Mouse (Mus musculus) neural tube, embryonic 11.5 days (tissue): ENCODE measurements at regions not wholly inside any gene's neighbourhood (a gene's known extent, or its start where the extent isn't known, plus 50 kb on each side); places are given as distances from the start of the nearest gene placed in this dataset.

Source experiments
- ATAC-seq: fragments of 200-750 bp; cut with Nextera tagmentation; 2 replicates; pipeline ENCODE4 v1.8.0; 2017; ENCODE audit warnings: moderate number of reproducible peaks, mild to moderate bottlenecking, moderate TSS enrichment, moderate library complexity; ENCODE audit not compliant: insufficient read depth, low FRiP score, low TSS enrichment
- DNase-seq: peaks from one replicate; pipeline ENCODE4 v3.0.0-alpha.2; 2015; ENCODE audit warnings: low spot score
- H3K27ac ChIP-seq: fragments of 300-500 bp; sonication (generic); 2 replicates; pipeline ENCODE4 v1.5.1; 2014; ENCODE audit warnings: low read depth, mild to moderate bottlenecking, low read length
- H3K27me3 ChIP-seq: fragments of 300-500 bp; sonication (generic); 2 replicates; pipeline ENCODE4 v1.6.1; 2014; ENCODE audit warnings: mild to moderate bottlenecking, low read length, mixed read lengths; ENCODE audit not compliant: control insufficient read depth, insufficient read depth
- H3K36me3 ChIP-seq: fragments of 300-500 bp; sonication (generic); 2 replicates; pipeline ENCODE4 v1.6.1; 2014; ENCODE audit warnings: mild to moderate bottlenecking, low read length, moderate library complexity, mixed read lengths; ENCODE audit not compliant: control insufficient read depth, insufficient read depth
- H3K4me1 ChIP-seq: fragments of 300-500 bp; sonication (generic); 2 replicates; pipeline ENCODE4 v1.6.1; 2014; ENCODE audit warnings: low read length, mixed read lengths; ENCODE audit not compliant: control insufficient read depth, insufficient read depth
- H3K4me2 ChIP-seq: fragments of 300-500 bp; sonication (generic); 2 replicates; pipeline ENCODE4 v1.6.1; 2014; ENCODE audit warnings: low read depth, mild to moderate bottlenecking, moderate library complexity
- H3K4me3 ChIP-seq: fragments of 300-500 bp; sonication (generic); 2 replicates; pipeline ENCODE4 v1.5.1; 2014; ENCODE audit warnings: low read depth, low read length
- H3K9ac ChIP-seq: fragments of 300-500 bp; sonication (generic); 2 replicates; pipeline ENCODE4 v1.6.1; 2014; ENCODE audit warnings: mild to moderate bottlenecking, low read length
- H3K9me3 ChIP-seq: fragments of 300-500 bp; sonication (generic); 2 replicates; pipeline ENCODE4 v1.6.1; 2016; ENCODE audit warnings: low read length; ENCODE audit not compliant: control insufficient read depth
- WGBS: fragments of 180-500 bp; shearing (Covaris S2); extraction: QIAGEN DNeasy Blood & Tissue Kit; methylation state at CpG from one replicate; pipeline ENCODE4 v1.1.7; 2014; 5-methylcytosine and 5-hydroxymethylcytosine counted together

DNA sequence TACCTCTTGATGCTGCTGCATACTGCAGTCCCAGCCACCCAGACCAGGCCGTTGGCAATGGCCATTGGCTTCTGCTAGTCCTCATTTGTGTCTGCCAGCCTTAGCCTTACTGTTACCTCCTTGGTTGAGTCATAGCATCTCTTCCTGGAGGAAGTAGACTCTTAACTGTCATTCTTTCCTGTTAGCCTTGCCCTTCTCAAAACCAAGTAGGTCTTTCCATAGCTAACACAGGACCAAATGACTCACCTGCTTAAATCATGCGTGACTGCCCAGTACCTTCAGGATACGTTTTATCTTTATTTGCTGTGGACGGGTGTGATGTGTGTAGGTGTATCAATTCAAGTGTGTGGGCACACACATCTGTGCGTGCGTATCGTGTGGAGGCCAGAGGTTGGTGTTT lies 136.9 kb downstream of the Zfp706 start:
- H3K9me3 ChIP-seq, result no peaks in the 10 kb centered on the region

GRCm38 (mm10) chr15:36870094-36870493 lies 137.5 kb downstream of the Zfp706 start:
- Histone ChIP-seq H3K36me3 (no peaks in the 10 kb centered on the region), H3K9ac (no peak overlapping the region), H3K9me3 (no peaks in the 10 kb centered on the region), H3K27me3 (no peaks in the 10 kb centered on the region), H3K4me3 (no peak overlapping the region), H3K4me1 (peaks cover 16% of the 10 kb centered on the region), H3K4me2 (no peak overlapping the region), H3K27ac (no peak overlapping the region)
- WGBS, result 88% methylated on average over 9 of the region's 9 CpGs
- ATAC-seq (no peak), DNase-seq (no peak)

More for the DNA sequence above, 136.9 kb downstream of the Zfp706 start:
- Histone ChIP-seq H3K27me3 (no peaks in the 10 kb centered on the region), H3K4me1 (peaks cover 16% of the 10 kb centered on the region), H3K27ac (no peak overlapping the region), H3K4me2 (no peak overlapping the region), H3K9ac (no peak overlapping the region), H3K36me3 (no peaks in the 10 kb centered on the region), H3K4me3 (no peak overlapping the region)
- WGBS, result 93% methylated on average over 7 of the region's 7 CpGs
- DNase-seq, result no peak
- ATAC-seq, result no peak

DNA sequence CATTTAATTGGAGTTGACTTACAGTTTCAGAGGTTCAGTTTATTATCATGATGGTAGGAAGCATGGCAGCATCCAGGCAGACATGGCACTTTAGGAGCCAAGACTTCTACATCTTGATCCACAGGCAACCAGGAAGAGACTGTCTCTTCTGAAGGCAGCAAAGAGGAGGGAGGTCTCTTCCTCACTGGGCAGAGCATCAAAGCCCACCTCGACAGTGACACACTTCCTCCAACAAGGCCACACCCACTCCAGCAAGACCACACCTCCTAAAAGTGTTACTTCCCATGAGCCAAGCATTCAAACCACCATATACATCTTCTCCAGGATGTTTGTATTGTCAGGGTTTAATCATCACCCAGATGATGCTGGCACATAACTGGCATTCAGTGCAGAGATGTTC lies 141.5 kb downstream of the Zfp706 start:
- no peak overlapping the region for H3K9ac ChIP-seq
- DNase-seq (no peak), ATAC-seq (no peak)
- H3K36me3 ChIP-seq, result no peaks in the 10 kb centered on the region
- H3K27ac ChIP-seq, result no peak overlapping the region
- WGBS, result 71% methylated on average over 1 of the region's 1 CpGs
- no peaks in the 10 kb centered on the region for H3K27me3 ChIP-seq
- H3K4me1 ChIP-seq, result no peaks in the 10 kb centered on the region
- no peak overlapping the region for H3K4me3 ChIP-seq
- no peaks in the 10 kb centered on the region for H3K9me3 ChIP-seq
- H3K4me2 ChIP-seq, result no peak overlapping the region

- Histone ChIP-seq H3K9me3 (no peaks in the 10 kb centered on the region), H3K36me3 (no peaks in the 10 kb centered on the region), H3K27me3 (no peaks in the 10 kb centered on the region), H3K27ac (no peak overlapping the region), H3K4me3 (no peak overlapping the region), H3K9ac (no peak overlapping the region), H3K4me1 (no peaks in the 10 kb centered on the region), H3K4me2 (no peak overlapping the region)
- no peak for ATAC-seq
- 86% methylated on average over 3 of the region's 3 CpGs for WGBS
- no peak for DNase-seq
Observed at GRCm38 (mm10) chr15:36865332-36865731, 142.2 kb downstream of the Zfp706 start.

GRCm38 (mm10) chr15:36864046-36864445 lies 143.5 kb downstream of the Zfp706 start:
- Histone ChIP-seq H3K9ac (no peak overlapping the region), H3K4me3 (no peak overlapping the region), H3K9me3 (no peaks in the 10 kb centered on the region), H3K36me3 (no peaks in the 10 kb centered on the region), H3K27ac (no peak overlapping the region), H3K4me1 (no peaks in the 10 kb centered on the region), H3K27me3 (no peaks in the 10 kb centered on the region), H3K4me2 (no peak overlapping the region)
- ATAC-seq (no peak), DNase-seq (no peak)
- 77% methylated on average over 2 of the region's 2 CpGs for WGBS

DNA sequence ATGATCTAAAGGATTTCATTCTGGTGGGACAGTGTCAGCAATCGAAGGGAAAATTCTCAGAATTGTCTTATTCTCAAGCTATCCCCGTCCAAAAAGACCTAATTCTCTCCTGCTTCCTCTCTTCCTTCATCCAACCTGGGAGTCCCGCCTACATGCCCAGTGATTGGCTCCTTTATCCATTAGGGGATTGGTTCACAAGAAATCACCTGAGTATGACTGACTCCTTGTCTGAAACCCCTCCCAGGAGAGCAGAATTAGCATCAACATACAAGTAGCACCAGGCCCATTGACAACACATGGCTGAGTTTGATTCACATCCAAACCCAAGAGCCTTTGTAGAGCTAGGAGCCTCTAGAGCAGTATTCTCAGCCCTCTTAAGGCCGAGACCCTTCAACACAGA lies 148.9 kb downstream of the Zfp706 start:
- Histone ChIP-seq H3K27me3 (no peaks in the 10 kb centered on the region), H3K27ac (no peak overlapping the region), H3K9ac (no peak overlapping the region), H3K4me3 (no peak overlapping the region), H3K4me1 (no peaks in the 10 kb centered on the region), H3K4me2 (no peak overlapping the region), H3K36me3 (no peaks in the 10 kb centered on the region), H3K9me3 (no peaks in the 10 kb centered on the region)
- DNase-seq (no peak), ATAC-seq (no peak)
- WGBS, result 80% methylated on average over 4 of the region's 4 CpGs

DNA sequence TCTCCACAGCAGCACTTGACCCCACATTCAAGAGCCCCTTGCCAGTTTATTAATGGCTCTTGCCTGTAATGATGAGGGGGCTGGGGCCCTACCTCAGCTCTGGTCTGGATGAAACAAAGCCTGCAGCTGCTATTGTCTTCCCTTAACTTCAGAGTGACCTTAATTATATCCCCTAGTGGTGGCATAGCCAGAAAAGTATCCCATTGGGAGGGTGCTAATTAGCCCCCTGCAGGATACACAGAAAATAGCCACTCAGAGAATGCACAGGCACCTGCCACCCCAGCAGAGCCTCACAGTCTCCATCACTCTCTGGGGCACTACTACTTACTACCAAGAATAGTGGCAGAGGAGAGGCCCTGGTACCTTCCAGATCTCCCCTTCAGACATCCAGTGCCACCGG lies 150.0 kb downstream of the Zfp706 start:
- Histone ChIP-seq H3K27ac (no peak overlapping the region), H3K27me3 (no peaks in the 10 kb centered on the region), H3K9ac (no peak overlapping the region), H3K4me3 (no peak overlapping the region), H3K4me1 (no peaks in the 10 kb centered on the region), H3K36me3 (no peaks in the 10 kb centered on the region), H3K4me2 (no peak overlapping the region), H3K9me3 (no peaks in the 10 kb centered on the region)
- WGBS, result 48% methylated on average over 1 of the region's 1 CpGs
- DNase-seq, result no peak
- ATAC-seq, result no peak

- WGBS, result 80% methylated on average over 7 of the region's 7 CpGs
- DNase-seq, result no peak
Observed at GRCm38 (mm10) chr15:36855550-36856131, 151.9 kb downstream of the Zfp706 start.

GRCm38 (mm10) chr15:36854900-36855321 lies 152.7 kb downstream of the Zfp706 start:
- Histone ChIP-seq H3K4me1 (no peaks in the 10 kb centered on the region), H3K27ac (no peak overlapping the region), H3K27me3 (no peaks in the 10 kb centered on the region), H3K9ac (no peak overlapping the region), H3K9me3 (no peaks in the 10 kb centered on the region), H3K4me3 (no peak overlapping the region), H3K36me3 (no peaks in the 10 kb centered on the region), H3K4me2 (no peak overlapping the region)
- WGBS, result 67% methylated on average over 6 of the region's 6 CpGs
- no peak for ATAC-seq
- DNase-seq, result no peak

More at GRCm38 (mm10) chr15:36855550-36856131, 151.9 kb downstream of the Zfp706 start:
- Histone ChIP-seq H3K9me3 (no peaks in the 10 kb centered on the region), H3K27ac (no peak overlapping the region), H3K4me3 (no peak overlapping the region), H3K27me3 (no peaks in the 10 kb centered on the region), H3K9ac (no peak overlapping the region), H3K36me3 (no peaks in the 10 kb centered on the region), H3K4me2 (no peak overlapping the region), H3K4me1 (no peaks in the 10 kb centered on the region)
- no peak for ATAC-seq
